Mouse (Mus musculus) heart, postnatal 0 days (tissue): Measurements from ENCODE around the gene Adgrl1. TPM values are rescaled to one million over a fixed set of nuclear protein-coding genes. Genes with fewer than 3 reads are reported as not detected.

Source experiments
- ATAC-seq: fragments of 200-750 bp; cut with Nextera tagmentation; 2 replicates; pipeline ENCODE4 v1.8.0; 2017; ENCODE audit warnings: low read depth, moderate number of reproducible peaks, moderate library complexity; ENCODE audit not compliant: insufficient read depth
- DNase-seq: peaks from one replicate; pipeline ENCODE4 v3.0.0-alpha.2; 2016; ENCODE audit warnings: low spot score
- H3K27ac ChIP-seq: fragments of 300-500 bp; sonication (generic); 2 replicates; pipeline ENCODE4 v1.5.1; 2014; ENCODE audit warnings: low read depth, mild to moderate bottlenecking
- H3K27me3 ChIP-seq: fragments of 300-500 bp; sonication (generic); 2 replicates; pipeline ENCODE4 v1.6.1; 2014; ENCODE audit warnings: low read length, mixed read lengths; ENCODE audit not compliant: control insufficient read depth, insufficient read depth
- H3K36me3 ChIP-seq: fragments of 300-500 bp; sonication (generic); replicated peaks from 2 replicates; pipeline ENCODE4 v1.6.1; 2014; ENCODE audit warnings: low read length, mixed read lengths; ENCODE audit not compliant: control insufficient read depth, insufficient read depth
- H3K4me1 ChIP-seq: fragments of 300-500 bp; sonication (generic); 2 replicates; pipeline ENCODE4 v1.6.1; 2014; ENCODE audit warnings: antibody characterized with exemption; ENCODE audit not compliant: control insufficient read depth, insufficient read depth
- H3K4me2 ChIP-seq: fragments of 300-500 bp; sonication (generic); 2 replicates; pipeline ENCODE4 v1.6.1; 2014; ENCODE audit warnings: low read depth, mild to moderate bottlenecking, low read length, moderate library complexity
- H3K4me3 ChIP-seq: fragments of 300-500 bp; sonication (generic); 2 replicates; pipeline ENCODE4 v1.5.1; 2014; ENCODE audit warnings: low read depth, low read length
- H3K9ac ChIP-seq: fragments of 300-500 bp; sonication (generic); replicated peaks from 2 replicates; pipeline ENCODE4 v1.6.1; 2014; ENCODE audit warnings: low read depth, low read length, mixed read lengths
- H3K9me3 ChIP-seq: fragments of 300-500 bp; sonication (generic); replicated peaks from 2 replicates; pipeline ENCODE4 v1.6.1; 2016; ENCODE audit warnings: low read length; ENCODE audit not compliant: control insufficient read depth
- CTCF ChIP-seq: IDR thresholded peaks from 2 replicates; pipeline ENCODE4 v1.5.1; 2016; ENCODE audit warnings: antibody characterized with exemption, control low read depth, low read depth
- EP300 ChIP-seq: IDR thresholded peaks from 2 replicates; pipeline ENCODE4 v1.6.1; 2016; ENCODE audit warnings: antibody characterized with exemption, low read depth
- WGBS: fragments of 180-500 bp; shearing (Covaris S2); extraction: QIAGEN DNeasy Blood & Tissue Kit; methylation state at CpG from one replicate; pipeline ENCODE4 v1.1.7; 2014; 5-methylcytosine and 5-hydroxymethylcytosine counted together
- polyA plus RNA-seq: library from polyadenylated mRNA; unstranded; fragments of >200 nt; fragmentation: Nextera tagmentation; extraction: Ambion mirVana; gene quantifications from 2 replicates; pipeline ENCODE4 v1.2.1, GENCODE M21; 2015
- total RNA-seq: library from RNA; depleted of rRNA; stranded (reverse); fragments of >200 nt; gene quantifications from 2 replicates; pipeline ENCODE4 v1.2.3, GENCODE M21; 2014; ENCODE audit warnings: low replicate concordance

Adgrl1 gene
- total and polyA plus RNA-seq, 2 experiments from 2014 or later, result 4.4 to 28.7 TPM

GRCm38 (mm10) chr8:83941066-83941677 is 41.3 kb downstream of the Adgrl1 start:
- TF ChIP-seq EP300, result no peak
- no peak for TF ChIP-seq CTCF
- WGBS, result 69% methylated on average over 6 of the region's 6 CpGs

GRCm38 (mm10) chr8:83942446-83942845 is 42.5 kb downstream of the Adgrl1 start:
- Histone ChIP-seq H3K9ac (no peak overlapping the region), H3K4me2 (no peak overlapping the region), H3K9me3 (no peaks in the 10 kb centered on the region), H3K36me3 (peaks cover 18% of the 10 kb centered on the region; the same call in 1 of the 2 replicates), H3K4me1 (no peaks in the 10 kb centered on the region), H3K4me3 (no peak overlapping the region), H3K27ac (no peak overlapping the region), H3K27me3 (no peaks in the 10 kb centered on the region)
- WGBS, result 83% methylated on average over 1 of the region's 1 CpGs
- TF ChIP-seq CTCF, result no peak
- TF ChIP-seq EP300, result no peak
- ATAC-seq (no peak), DNase-seq (no peak)

More at GRCm38 (mm10) chr8:83941066-83941677, 41.3 kb downstream of the Adgrl1 start:
- H3K4me1 ChIP-seq, result no peaks in the 10 kb centered on the region
- no peaks in the 10 kb centered on the region for H3K9me3 ChIP-seq
- peaks cover 31% of the 10 kb centered on the region for H3K36me3 ChIP-seq
- no peak for ATAC-seq
- no peak overlapping the region for H3K9ac ChIP-seq
- no peak for DNase-seq
- H3K27ac ChIP-seq, result no peak overlapping the region
- no peaks in the 10 kb centered on the region for H3K27me3 ChIP-seq
- no peak overlapping the region for H3K4me2 ChIP-seq
- H3K4me3 ChIP-seq, result no peak overlapping the region

- Histone ChIP-seq H3K36me3 (no peaks in the 10 kb centered on the region), H3K4me3 (no peak overlapping the region), H3K27ac (no peak overlapping the region), H3K4me2 (no peak overlapping the region), H3K27me3 (no peaks in the 10 kb centered on the region), H3K9me3 (no peaks in the 10 kb centered on the region), H3K4me1 (no peaks in the 10 kb centered on the region), H3K9ac (no peak overlapping the region)
- WGBS, result 50% methylated on average over 3 of the region's 3 CpGs
- ATAC-seq (no peak), DNase-seq (no peak)
- TF ChIP-seq CTCF (no peak), EP300 (no peak)
These were observed 45.6 kb downstream of the Adgrl1 start for GRCm38 (mm10) chr8:83945540-83945939.

- WGBS, result 1% methylated on average over 14 of the region's 14 CpGs
- Histone ChIP-seq H3K4me1 (peaks cover 12% of the 10 kb centered on the region), H3K27ac (peak overlapping the region; percentile 46), H3K27me3 (no peaks in the 10 kb centered on the region), H3K36me3 (no peaks in the 10 kb centered on the region), H3K9ac (peak overlapping the region; percentile 43; the same call in 1 of the 2 replicates), H3K9me3 (no peaks in the 10 kb centered on the region), H3K4me2 (peak overlapping the region; percentile 63), H3K4me3 (peak overlapping the region; percentile 57)
- no peak for DNase-seq
- no peak for ATAC-seq
- TF ChIP-seq CTCF, result no peak
- no peak for TF ChIP-seq EP300
These were observed 54.8 kb downstream of the Adgrl1 start for GRCm38 (mm10) chr8:83954749-83955105.

DNA sequence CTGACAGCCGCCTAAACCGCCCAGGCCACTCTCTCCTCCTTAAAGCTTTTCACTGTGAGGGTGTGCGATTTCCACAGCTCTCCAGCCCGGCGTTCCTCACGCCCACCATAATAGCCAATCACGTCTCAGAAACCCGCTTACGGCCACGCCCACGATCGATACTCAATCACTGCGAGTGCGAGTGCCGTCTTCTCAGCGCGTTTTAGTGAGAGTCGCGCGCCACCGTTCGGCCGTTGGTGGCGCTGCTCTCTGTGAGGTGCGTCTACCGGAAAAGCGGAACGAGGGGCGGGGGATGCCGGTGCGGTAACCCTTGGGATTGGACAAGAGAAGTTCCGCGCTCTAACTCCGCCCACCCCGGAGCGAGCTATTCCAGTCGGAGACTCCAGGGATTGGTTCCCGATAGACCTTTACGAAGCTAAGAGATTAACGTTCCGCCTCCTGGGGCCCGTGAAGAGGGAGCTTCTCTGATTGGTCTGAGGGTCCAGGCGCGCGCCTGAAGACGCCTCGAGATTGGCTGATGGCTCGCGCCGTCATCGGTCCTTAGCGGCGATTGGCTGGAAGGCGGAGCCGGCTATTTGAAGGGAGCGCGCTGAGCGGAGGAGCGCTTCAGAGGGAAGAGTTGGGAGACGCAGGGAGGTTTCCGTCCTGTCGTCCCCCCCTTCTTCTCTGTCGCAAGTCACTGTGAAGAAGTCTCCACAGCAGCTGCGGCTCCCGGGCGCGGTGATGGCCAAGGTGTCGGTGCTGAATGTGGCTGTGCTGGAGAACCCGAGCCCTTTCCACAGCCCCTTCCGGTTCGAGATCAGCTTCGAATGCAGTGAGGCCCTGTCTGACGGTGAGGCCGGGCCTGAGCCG is 55.4 kb downstream of the Adgrl1 start, which contains the start of the genes Gm10644 and Asf1b:
TSS of gene Gm10644 (minus strand) at position 100 of the 852 bp plus-strand sequence.
TSS of gene Asf1b (plus strand) at position 402 of the 852 bp plus-strand sequence.
- peak within 1 kb of the TSS; percentile 57 for H3K4me3 ChIP-seq
- WGBS, result under 1% methylated on average over 75 of the region's 75 CpGs
- H3K9me3 ChIP-seq, result no peaks in the 10 kb centered on the region
- peaks cover 12% of the 10 kb centered on the region for H3K4me1 ChIP-seq
- no peaks in the 10 kb centered on the region for H3K36me3 ChIP-seq
- peak; percentile 94 for TF ChIP-seq CTCF
- TF ChIP-seq EP300, result no peak; the same call in 1 of the 2 replicates
- peak within 1 kb of the TSS; percentile 43 for H3K9ac ChIP-seq
- no peaks in the 10 kb centered on the region for H3K27me3 ChIP-seq
- DNase-seq, result peak; percentile 100
- peak; percentile 99 for ATAC-seq
- peak within 1 kb of the TSS; percentile 82 for H3K4me2 ChIP-seq
- peak within 1 kb of the TSS; percentile 46 for H3K27ac ChIP-seq
